Mouse (Mus musculus): ENCODE measurements around the gene Gm4450. TPM values are rescaled to one million over a fixed set of nuclear protein-coding genes. Genes with fewer than 3 reads are reported as not detected.
"Not testable (repeated sequence)": the region's sequence is repeated elsewhere in the genome, so short reads cannot be mapped to it uniquely, and the experiment has no call there.

Gm4450 gene
- total RNA-seq (2021), result not detected
- long read RNA-seq, experiment 1, result 0 reads
- long read RNA-seq, experiment 2, result 0 reads

GRCm38 (mm10) chr3:98457026-98457425 lies at the start of gene Gm4450:
TSS of gene Gm4450 (minus strand) at chr3:98457126.
- DNase-seq (ENCODE audit: low spot score), result not testable (repeated sequence)

GRCm38 (mm10) chr3:98497401-98497800 lies 40.5 kb upstream of the Gm4450 start:
- DNase-seq (ENCODE audit: low spot score), result not testable (repeated sequence)

DNA sequence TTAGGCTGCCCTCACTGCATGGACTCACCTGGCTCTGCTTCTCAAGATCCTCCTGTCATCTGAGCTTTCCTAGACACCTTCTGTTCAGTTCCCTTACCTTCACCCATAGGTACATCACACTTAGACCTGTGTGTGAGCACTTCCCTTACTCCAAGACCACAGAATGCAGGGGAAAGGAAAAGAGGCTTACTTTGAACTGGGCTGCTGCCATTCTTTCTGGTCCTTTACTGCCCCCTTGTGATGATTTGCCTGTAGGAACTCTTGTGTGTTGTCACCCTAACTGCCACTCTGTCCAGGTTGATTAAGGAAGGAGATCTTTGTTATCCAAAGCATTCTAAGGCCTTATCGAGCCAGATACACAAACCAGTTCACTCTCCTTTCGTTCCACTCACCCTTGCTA lies 39.8 kb upstream of the Gm4450 start:
- DNase-seq (ENCODE audit: low spot score), result not testable (repeated sequence)

GRCm38 (mm10) chr3:98495055-98495454 lies 38.1 kb upstream of the Gm4450 start:
- DNase-seq (ENCODE audit: low spot score), result not testable (repeated sequence)

GRCm38 (mm10) chr3:98494184-98494583 lies 37.3 kb upstream of the Gm4450 start:
- not testable (repeated sequence) for DNase-seq (ENCODE audit: low spot score)

DNA sequence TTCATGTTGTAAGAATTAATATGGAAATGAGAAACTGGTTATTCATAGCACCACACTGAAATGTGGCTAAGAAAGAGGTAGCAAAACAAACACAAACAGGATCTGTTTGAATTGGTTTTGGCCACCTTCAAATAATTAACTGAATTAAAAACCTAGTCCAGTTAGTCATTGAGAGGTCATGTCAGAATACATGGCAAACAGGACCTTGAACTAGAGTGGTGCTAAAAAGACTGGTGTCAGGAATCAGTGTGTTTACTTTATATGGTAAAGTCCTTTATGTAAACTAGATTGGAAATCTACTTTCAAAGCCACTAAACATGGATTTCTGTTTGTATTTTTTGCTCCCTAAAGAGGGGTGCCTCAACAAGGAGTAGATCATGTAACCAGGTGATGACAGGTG lies 14.6 kb upstream of the Gm4450 start:
- not testable (repeated sequence) for DNase-seq (ENCODE audit: low spot score)

DNA sequence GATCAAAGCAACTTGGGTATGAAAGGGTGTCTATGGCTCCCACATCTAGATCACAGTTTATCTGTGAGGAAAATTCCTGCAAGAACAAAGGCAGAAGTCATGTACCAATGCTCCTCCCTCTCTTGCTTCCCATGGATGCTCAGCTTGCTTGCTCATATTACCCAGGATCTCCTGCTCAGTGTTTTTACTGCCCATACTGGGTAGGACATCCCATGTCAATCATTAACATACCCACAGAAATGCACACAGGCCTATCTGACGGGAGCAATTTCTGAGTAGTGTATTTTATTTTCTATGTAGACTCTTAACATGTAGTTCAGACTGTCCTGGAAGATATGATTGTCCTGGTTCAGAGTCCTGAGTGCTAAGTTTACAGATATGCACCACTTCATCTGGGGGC lies 14.1 kb upstream of the Gm4450 start:
- not testable (repeated sequence) for DNase-seq (ENCODE audit: low spot score)

GRCm38 (mm10) chr3:98469323-98469722 lies 12.4 kb upstream of the Gm4450 start:
- not testable (repeated sequence) for DNase-seq (ENCODE audit: low spot score)

- not testable (repeated sequence) for DNase-seq (ENCODE audit: low spot score)
These were observed 3.1 kb downstream of the Gm4450 start for GRCm38 (mm10) chr3:98453786-98454185.

- DNase-seq (ENCODE audit: low spot score), result not testable (repeated sequence)
These were observed 13.0 kb downstream of the Gm4450 start for GRCm38 (mm10) chr3:98443924-98444323.

GRCm38 (mm10) chr3:98443149-98443779 lies 13.7 kb downstream of the Gm4450 start:
- not testable (repeated sequence) for DNase-seq (ENCODE audit: low spot score)

DNA sequence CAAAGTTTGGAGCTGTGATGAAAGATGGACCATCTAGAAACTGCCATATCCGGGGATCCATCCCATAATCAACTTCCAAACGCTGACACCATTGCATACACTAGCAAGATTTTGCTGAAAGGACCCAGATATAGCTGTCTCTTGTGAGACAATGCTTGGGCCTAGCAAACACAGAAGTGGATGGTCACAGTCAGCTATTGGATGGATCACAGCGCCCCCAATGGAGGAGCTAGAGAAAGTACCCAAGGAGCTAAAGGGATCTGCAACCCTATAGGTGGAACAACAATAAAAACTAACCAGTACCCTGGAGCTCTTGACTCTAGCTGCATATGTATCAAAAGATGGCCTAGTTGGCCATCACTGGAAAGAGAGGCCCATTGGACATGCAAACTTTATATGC lies 14.7 kb downstream of the Gm4450 start:
- DNase-seq (ENCODE audit: low spot score), result not testable (repeated sequence)

DNA sequence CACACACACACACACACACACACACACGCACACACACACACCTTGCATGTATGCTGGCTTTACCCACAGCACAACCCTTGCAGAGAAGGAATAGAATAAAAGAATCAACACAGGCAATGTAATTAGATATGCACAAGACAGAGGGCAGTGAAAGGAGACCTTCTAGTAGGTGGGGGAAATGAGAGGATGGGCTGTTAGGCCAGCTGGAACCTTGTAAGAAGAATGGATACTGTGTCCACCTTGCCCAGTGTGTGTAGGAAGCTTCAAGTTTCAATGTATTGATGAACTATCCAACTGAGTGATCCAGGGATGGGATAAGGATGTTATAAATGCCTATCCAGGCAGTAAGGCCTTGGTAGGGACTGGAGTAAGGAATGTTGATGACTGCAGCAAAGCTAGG lies 21.9 kb downstream of the Gm4450 start:
- no peak for DNase-seq (ENCODE audit: low spot score)

- DNase-seq (ENCODE audit: low spot score), result no peak
These were observed 22.7 kb downstream of the Gm4450 start for GRCm38 (mm10) chr3:98434088-98434816.

- no peak for DNase-seq (ENCODE audit: low spot score)
These were observed 27.9 kb downstream of the Gm4450 start for GRCm38 (mm10) chr3:98428928-98429525.

GRCm38 (mm10) chr3:98428449-98428775 lies 28.5 kb downstream of the Gm4450 start:
- DNase-seq (ENCODE audit: low spot score), result no peak

DNA sequence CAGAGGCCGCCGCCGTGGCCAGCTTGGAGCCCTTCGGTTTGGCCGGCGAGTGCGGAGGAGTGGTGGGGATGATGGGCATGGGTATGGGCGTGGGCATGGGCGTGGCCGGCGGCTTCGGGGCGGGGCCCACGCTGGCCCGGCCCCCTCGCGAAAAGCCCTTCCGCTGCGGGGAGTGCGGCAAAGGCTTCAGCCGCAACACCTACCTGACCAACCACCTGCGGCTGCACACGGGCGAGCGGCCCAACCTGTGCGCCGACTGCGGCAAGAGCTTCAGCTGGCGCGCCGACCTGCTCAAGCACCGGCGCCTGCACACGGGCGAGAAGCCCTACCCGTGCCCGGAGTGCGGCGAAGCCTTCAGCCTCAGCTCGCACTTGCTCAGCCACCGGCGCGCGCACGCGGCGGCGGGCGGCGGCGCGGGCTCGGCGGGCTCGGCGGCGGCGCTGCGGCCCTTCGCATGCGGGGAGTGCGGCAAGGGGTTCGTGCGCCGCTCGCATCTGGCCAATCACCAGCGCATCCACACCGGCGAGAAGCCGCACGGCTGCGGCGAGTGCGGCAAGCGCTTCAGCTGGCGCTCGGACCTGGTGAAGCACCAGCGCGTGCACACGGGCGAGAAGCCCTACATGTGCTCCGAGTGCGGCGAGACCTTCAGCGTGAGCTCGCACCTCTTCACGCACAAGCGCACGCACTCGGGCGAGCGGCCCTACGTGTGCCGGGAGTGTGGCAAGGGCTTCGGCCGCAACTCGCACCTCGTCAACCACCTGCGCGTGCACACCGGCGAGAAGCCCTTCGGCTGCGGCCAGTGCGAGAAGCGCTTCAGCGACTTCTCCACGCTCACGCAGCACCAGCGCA lies 29.1 kb downstream of the Gm4450 start:
- peak; percentile 67 for DNase-seq (ENCODE audit: low spot score)

GRCm38 (mm10) chr3:98427260-98427599 lies 29.7 kb downstream of the Gm4450 start:
- DNase-seq (ENCODE audit: low spot score), result no peak

GRCm38 (mm10) chr3:98426749-98427148 lies 30.2 kb downstream of the Gm4450 start:
- no peak for DNase-seq (ENCODE audit: low spot score)

DNA sequence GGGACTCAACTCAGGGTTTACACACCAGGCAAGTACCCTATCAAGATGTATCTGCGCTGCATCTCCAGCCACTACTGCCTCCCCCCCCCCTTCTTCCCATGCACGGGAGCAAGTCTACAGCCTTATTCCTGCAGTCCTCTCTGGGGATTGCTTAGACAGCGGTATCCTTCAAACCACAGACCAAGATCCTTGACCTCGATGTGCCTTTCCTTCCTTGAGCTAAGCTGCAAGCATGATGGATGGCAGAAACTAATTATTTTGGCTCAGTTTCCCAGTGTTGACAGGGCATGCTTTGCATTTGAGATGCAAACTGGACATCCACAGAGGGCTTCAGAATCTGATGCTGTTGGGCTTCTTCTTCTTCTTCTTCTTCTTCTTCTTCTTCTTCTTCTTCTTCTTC lies 34.0 kb downstream of the Gm4450 start:
- no peak for DNase-seq (ENCODE audit: low spot score)

DNA sequence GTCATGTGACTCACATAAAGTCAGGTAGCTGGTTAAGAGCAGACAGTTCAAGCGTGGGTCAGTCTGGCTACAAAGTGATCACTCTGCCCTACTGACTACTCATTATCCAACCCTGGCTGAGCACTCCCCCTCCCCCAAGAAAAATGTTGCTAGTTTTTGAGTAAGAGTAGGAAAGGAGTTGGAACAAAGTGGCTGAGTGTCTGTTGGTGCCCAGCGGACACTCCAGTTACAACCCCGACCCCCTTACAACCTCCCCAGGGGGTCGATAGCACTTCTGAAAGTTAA lies 37.2 kb downstream of the Gm4450 start:
- no peak for DNase-seq (ENCODE audit: low spot score)
